Mouse (Mus musculus) limb, embryonic 14.5 days (tissue): ENCODE data around the gene Pla2g2f. TPM values are rescaled to one million over a fixed set of nuclear protein-coding genes. Genes with fewer than 3 reads are reported as not detected.

Source experiments
- ATAC-seq: fragments of 200-750 bp; cut with Nextera tagmentation; 2 replicates; pipeline ENCODE4 v1.8.0; 2017; ENCODE audit warnings: low read depth, moderate number of reproducible peaks, moderate TSS enrichment; ENCODE audit not compliant: low FRiP score
- DNase-seq: peaks from one replicate; pipeline ENCODE4 v3.0.0-alpha.2; 2015; ENCODE audit warnings: low spot score
- H3K27ac ChIP-seq: fragments of 300-500 bp; sonication (generic); replicated peaks from 2 replicates; pipeline ENCODE4 v1.5.1; 2014; ENCODE audit warnings: low read depth, mild to moderate bottlenecking, low read length, moderate library complexity, mixed read lengths
- H3K27me3 ChIP-seq: fragments of 300-500 bp; sonication (generic); 2 replicates; pipeline ENCODE4 v1.6.1; 2014; ENCODE audit warnings: low read length, mixed read lengths; ENCODE audit not compliant: control insufficient read depth, insufficient read depth
- H3K36me3 ChIP-seq: fragments of 300-500 bp; sonication (generic); 2 replicates; pipeline ENCODE4 v1.6.1; 2014; ENCODE audit warnings: mild to moderate bottlenecking, low read length, moderate library complexity, mixed read lengths; ENCODE audit not compliant: control insufficient read depth, insufficient read depth
- H3K4me1 ChIP-seq: fragments of 300-500 bp; sonication (generic); 2 replicates; pipeline ENCODE4 v1.6.1; 2014; ENCODE audit warnings: antibody characterized with exemption, low read length, mixed read lengths; ENCODE audit not compliant: control insufficient read depth, insufficient read depth
- H3K4me2 ChIP-seq: fragments of 300-500 bp; sonication (generic); replicated peaks from 2 replicates; pipeline ENCODE4 v1.6.1; 2014; ENCODE audit warnings: low read depth, mild to moderate bottlenecking, low read length, moderate library complexity; ENCODE audit not compliant: severe bottlenecking
- H3K4me3 ChIP-seq: fragments of 300-500 bp; sonication (generic); replicated peaks from 2 replicates; pipeline ENCODE4 v1.5.1; 2014; ENCODE audit warnings: low read length
- H3K9ac ChIP-seq: fragments of 300-500 bp; sonication (generic); 2 replicates; pipeline ENCODE4 v1.6.1; 2014; ENCODE audit warnings: mild to moderate bottlenecking, low read depth, low read length, moderate library complexity; ENCODE audit not compliant: severe bottlenecking
- H3K9me3 ChIP-seq: fragments of 300-500 bp; sonication (generic); 2 replicates; pipeline ENCODE4 v1.6.1; 2016; ENCODE audit warnings: low read length; ENCODE audit not compliant: control insufficient read depth
- POLR2A ChIP-seq: fragments of 200-500 bp; IDR thresholded peaks from 2 replicates; pipeline ENCODE4 v1.8.0; 2012; ENCODE audit warnings: inconsistent platforms, mild to moderate bottlenecking, moderate library complexity, borderline replicate concordance; ENCODE audit not compliant: insufficient read depth, insufficient read length; ENCODE audit errors: extremely low read depth
- WGBS: fragments of 180-500 bp; shearing (Covaris S2); extraction: QIAGEN DNeasy Blood & Tissue Kit; methylation state at CpG from one replicate; pipeline ENCODE4 v1.1.7; 2014; 5-methylcytosine and 5-hydroxymethylcytosine counted together
- polyA plus RNA-seq, 2 experiments: library from polyadenylated mRNA; depleted of rRNA in 1 of 2; stranded (reverse) in 1 of 2; unstranded in 1 of 2; fragments of >200 nt; fragmentation: Nextera tagmentation in 1 of 2; extraction: Ambion mirVana in 1 of 2; gene quantifications; 2 replicates each; pipeline versions ENCODE4 v1.2.1 to v1.2.3; 2012 to 2014

Gene Pla2g2f
- polyA plus RNA-seq, 2 experiments: 11.9 to 15.7 TPM

DNA sequence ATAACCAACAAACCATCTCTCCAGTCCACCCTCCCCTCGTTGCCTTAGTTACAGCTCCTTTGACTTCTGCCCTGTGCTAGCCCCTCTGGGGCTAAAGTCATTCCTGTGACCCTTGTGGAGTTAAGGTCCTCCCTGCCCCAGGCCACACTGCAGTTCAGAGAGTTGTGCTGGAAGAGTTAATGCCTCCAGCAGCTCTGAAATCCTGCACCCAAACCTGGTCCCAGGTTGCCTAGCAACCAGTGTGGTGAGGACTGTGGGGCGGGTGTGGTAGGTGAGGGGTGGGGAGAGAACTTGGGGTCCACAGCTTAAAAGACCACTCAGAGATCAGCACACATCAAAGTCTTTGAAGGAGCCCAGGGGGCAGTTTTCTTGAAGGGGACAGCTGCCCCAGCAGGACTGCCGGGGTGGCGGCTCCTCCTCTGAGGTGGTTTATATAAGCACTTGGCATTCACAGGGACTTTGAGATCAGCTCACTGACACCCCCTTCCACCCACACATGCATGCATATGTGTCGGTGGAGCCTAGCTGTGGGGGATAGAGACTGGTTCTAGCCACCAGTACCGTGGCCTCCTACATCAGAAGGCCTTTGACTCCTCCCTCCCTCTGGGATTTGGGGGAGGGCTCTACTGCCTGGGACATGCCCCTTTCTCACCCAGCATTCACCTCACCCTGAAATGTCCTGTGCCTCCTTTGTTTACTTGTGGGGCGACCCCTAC, 18.1 kb downstream of the Pla2g2f start:
- no peaks in the 10 kb centered on the region for H3K27me3 ChIP-seq
- no peak for DNase-seq
- H3K4me3 ChIP-seq: no peak overlapping the region
- ATAC-seq: no peak
- no peaks in the 10 kb centered on the region for H3K9me3 ChIP-seq
- TF ChIP-seq POLR2A: no peak
- peaks cover 6% of the 10 kb centered on the region; the same call in 1 of the 2 replicates for H3K4me1 ChIP-seq
- H3K27ac ChIP-seq: no peak overlapping the region
- H3K36me3 ChIP-seq: no peaks in the 10 kb centered on the region
- WGBS: 16% methylated on average over 7 of the region's 7 CpGs
- no peak overlapping the region for H3K9ac ChIP-seq
- H3K4me2 ChIP-seq: no peak overlapping the region

DNA sequence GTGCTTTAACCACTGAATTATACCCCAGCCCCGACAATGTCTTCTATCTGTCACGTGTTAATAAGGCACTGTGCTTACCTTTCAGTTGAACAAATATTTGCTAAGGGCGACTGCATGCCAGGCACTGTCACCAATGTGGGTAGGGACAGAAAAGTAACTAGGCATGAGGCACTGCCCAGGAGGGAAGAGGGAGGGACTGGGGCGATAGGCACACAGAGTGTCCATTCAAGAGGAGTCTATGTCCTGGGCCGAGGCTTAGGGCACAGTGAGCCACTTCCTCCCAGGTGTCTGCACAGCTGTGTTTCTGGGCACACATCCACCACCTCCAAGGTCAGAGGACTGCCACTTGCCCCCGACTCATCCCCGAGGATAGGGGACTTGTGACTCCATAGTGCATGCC, 20.4 kb downstream of the Pla2g2f start, which contains the start of gene Ubxn10:
Gene Ubxn10, minus strand, starts transcription at position 137 of the 400 bp plus-strand sequence.
- WGBS: 71% methylated on average over 7 of the region's 7 CpGs
- H3K4me2 ChIP-seq: no peak within 1 kb of the TSS
- no peaks in the 10 kb centered on the region for H3K27me3 ChIP-seq
- H3K9me3 ChIP-seq: no peaks in the 10 kb centered on the region
- TF ChIP-seq POLR2A: no peak
- no peak within 1 kb of the TSS; the same call in 1 of the 2 replicates for H3K9ac ChIP-seq
- peaks cover 6% of the 10 kb centered on the region; the same call in 1 of the 2 replicates for H3K4me1 ChIP-seq
- H3K27ac ChIP-seq: no peak within 1 kb of the TSS
- DNase-seq: no peak
- no peak for ATAC-seq
- H3K4me3 ChIP-seq: no peak within 1 kb of the TSS
- H3K36me3 ChIP-seq: no peaks in the 10 kb centered on the region

DNA sequence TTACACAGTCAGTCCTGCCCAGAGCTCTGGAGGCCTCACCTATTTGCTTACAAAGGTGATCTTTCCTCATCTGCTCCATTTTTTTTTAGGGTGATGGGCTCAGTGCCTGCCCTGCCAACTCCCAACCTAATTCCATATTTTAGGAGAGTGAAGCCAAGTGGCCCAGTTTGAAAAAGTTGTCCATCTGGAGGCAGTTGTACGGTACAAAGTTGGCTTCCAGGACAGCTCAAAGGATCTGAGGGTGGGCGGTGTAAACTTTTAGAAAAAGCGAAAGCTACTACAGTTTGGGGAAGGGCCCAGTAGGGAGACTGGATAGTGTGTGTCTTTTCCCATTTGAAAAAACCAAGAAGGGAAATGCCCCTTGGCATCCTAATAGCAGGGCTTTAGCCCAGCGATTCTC, 22.6 kb downstream of the Pla2g2f start:
- H3K36me3 ChIP-seq: no peaks in the 10 kb centered on the region
- no peak overlapping the region for H3K4me3 ChIP-seq
- TF ChIP-seq POLR2A: no peak
- H3K9me3 ChIP-seq: no peaks in the 10 kb centered on the region
- H3K9ac ChIP-seq: no peak overlapping the region
- H3K4me2 ChIP-seq: no peak overlapping the region
- peaks cover 6% of the 10 kb centered on the region; the same call in 1 of the 2 replicates for H3K4me1 ChIP-seq
- no peaks in the 10 kb centered on the region for H3K27me3 ChIP-seq
- 92% methylated on average over 4 of the region's 4 CpGs for WGBS
- ATAC-seq (no peak), DNase-seq (no peak)
- H3K27ac ChIP-seq: no peak overlapping the region

DNA sequence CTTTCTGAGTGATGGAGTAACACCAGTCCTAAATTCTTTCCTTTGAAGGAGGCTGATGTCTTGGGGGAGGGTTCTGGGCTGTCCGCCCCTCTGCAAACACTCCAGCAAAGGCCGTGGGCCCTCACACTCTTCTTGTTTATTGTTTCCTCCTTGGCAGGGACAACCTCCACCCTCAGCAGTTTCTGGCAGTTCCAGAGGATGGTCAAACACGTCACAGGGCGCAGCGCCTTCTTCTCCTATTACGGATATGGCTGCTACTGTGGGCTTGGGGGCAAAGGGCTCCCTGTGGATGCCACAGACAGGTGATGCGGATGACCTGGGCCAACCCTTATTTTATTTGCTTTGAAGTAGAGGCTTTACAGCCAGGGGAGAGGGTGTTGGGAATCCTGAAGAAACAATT, 23.3 kb downstream of the Pla2g2f start:
- H3K27me3 ChIP-seq: no peaks in the 10 kb centered on the region
- DNase-seq: no peak
- no peaks in the 10 kb centered on the region for H3K9me3 ChIP-seq
- H3K27ac ChIP-seq: no peak overlapping the region
- H3K4me1 ChIP-seq: peaks cover 2% of the 10 kb centered on the region; the same call in 1 of the 2 replicates
- no peak for ATAC-seq
- no peak overlapping the region for H3K4me3 ChIP-seq
- no peak overlapping the region for H3K4me2 ChIP-seq
- no peak for TF ChIP-seq POLR2A
- H3K36me3 ChIP-seq: no peaks in the 10 kb centered on the region
- 44% methylated on average over 7 of the region's 7 CpGs for WGBS
- H3K9ac ChIP-seq: no peak overlapping the region

DNA sequence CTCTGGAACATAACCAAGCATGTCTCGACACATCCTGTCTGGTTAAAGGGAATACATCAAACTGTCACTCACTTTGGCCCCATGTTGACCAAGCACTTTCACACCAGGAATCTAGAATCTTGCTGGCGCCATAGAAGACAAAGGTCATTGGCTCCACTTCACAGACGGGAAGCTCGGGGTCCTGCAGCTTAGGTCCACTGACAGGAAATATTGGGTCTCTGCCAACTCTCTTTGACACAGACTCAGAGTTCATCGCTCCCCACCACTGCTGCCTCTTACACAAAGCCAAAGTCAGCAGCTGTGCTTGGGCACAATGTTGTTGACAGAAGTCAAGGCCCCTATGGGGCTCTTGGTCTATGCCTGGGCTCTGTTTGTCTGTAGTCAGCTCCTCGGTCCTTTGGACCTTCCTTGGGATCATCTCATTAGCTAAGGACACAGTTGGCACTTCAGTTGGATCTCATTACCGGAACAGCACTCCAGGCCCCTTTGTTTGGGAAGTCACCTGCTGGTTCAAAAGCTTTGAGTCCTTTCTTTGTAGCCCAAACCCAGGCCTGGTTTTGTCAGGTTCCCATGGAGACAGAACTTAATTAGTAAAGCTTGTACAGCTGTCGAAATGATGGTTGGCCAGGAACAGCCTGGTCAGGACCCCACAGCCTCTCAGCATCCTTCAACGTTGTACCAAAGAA, 28.3 kb downstream of the Pla2g2f start:
- no peaks in the 10 kb centered on the region for H3K36me3 ChIP-seq
- H3K9ac ChIP-seq: no peak overlapping the region
- H3K27me3 ChIP-seq: no peaks in the 10 kb centered on the region
- no peak overlapping the region for H3K4me2 ChIP-seq
- no peak for TF ChIP-seq POLR2A
- DNase-seq (no peak), ATAC-seq (no peak)
- H3K9me3 ChIP-seq: no peaks in the 10 kb centered on the region
- 55% methylated on average over 9 of the region's 9 CpGs for WGBS
- H3K4me3 ChIP-seq: no peak overlapping the region
- no peak overlapping the region for H3K27ac ChIP-seq
- peaks cover 14% of the 10 kb centered on the region for H3K4me1 ChIP-seq
